Mouse (Mus musculus): ENCODE data around the gene Map2. TPM values are rescaled to one million over a fixed set of nuclear protein-coding genes. Genes with fewer than 3 reads are reported as not detected.

The Map2 gene
- polyA plus RNA-seq, 1 experiment = 2.4 TPM

- Histone ChIP-seq H3K27me3 (ENCODE audit: control insufficient read depth, insufficient read depth, insufficient read length) (no peaks in the 10 kb centered on the region), H3K4me2 (ENCODE audit: low read depth) (no peak overlapping the region), H3K79me2 (ENCODE audit: control insufficient read depth, insufficient read depth) (no peaks in the 10 kb centered on the region), H3ac (ENCODE audit: control insufficient read depth, insufficient read length) (no peak overlapping the region), H3K36me3 (ENCODE audit: control insufficient read depth, insufficient read depth) (no peaks in the 10 kb centered on the region), H3K4me3 (no peak overlapping the region)
- no peak for TF ChIP-seq SRF (IDR thresholded peaks at IDR 0.05; ENCODE audit: control insufficient read depth, insufficient read length, low read depth)
- TF ChIP-seq E2F4 (IDR thresholded peaks at IDR 0.05; ENCODE audit: insufficient read depth) = no peak
- TF ChIP-seq POLR2AphosphoS2 (IDR thresholded peaks at IDR 0.05; ENCODE audit: insufficient read length, low read depth) = no peak
- TF ChIP-seq REST (IDR thresholded peaks at IDR 0.05; ENCODE audit: insufficient read depth, insufficient read length) = no peak
- TF ChIP-seq MYOD1 (IDR thresholded peaks at IDR 0.05; ENCODE audit: control insufficient read depth in 1 of 3, insufficient read length in 2 of 3, low read depth in 2 of 3) = no peak
- no peak for TF ChIP-seq MAX (IDR thresholded peaks at IDR 0.05; ENCODE audit: low read depth)
- TF ChIP-seq USF1 (IDR thresholded peaks at IDR 0.05; ENCODE audit: low read depth) = no peak
- TF ChIP-seq TCF3 (IDR thresholded peaks at IDR 0.05; ENCODE audit: insufficient read length, low read depth) = no peak
- TF ChIP-seq TCF12 (IDR thresholded peaks at IDR 0.05; ENCODE audit: insufficient read depth, poor library complexity, severe bottlenecking) = no peak
- TF ChIP-seq CEBPB (IDR thresholded peaks at IDR 0.05; ENCODE audit: insufficient read depth, poor library complexity, severe bottlenecking) = no peak
- no peak for TF ChIP-seq POLR2A (IDR thresholded peaks at IDR 0.05; ENCODE audit: insufficient read length, low read depth)
- no peak for TF ChIP-seq MYOG (IDR thresholded peaks at IDR 0.05; ENCODE audit: control insufficient read depth in 1 of 3, insufficient read depth in 1 of 3, insufficient read length in 2 of 3, low read depth in 2 of 3)
These were observed 173.5 kb downstream of the Map2 start for GRCm38 (mm10) chr1:66348404-66349165.

GRCm38 (mm10) chr1:66349166-66349835, 174.2 kb downstream of the Map2 start:
- Histone ChIP-seq H3K36me3 (ENCODE audit: control insufficient read depth, insufficient read depth) (no peaks in the 10 kb centered on the region), H3K27me3 (ENCODE audit: control insufficient read depth, insufficient read depth, insufficient read length) (no peaks in the 10 kb centered on the region), H3ac (ENCODE audit: control insufficient read depth, insufficient read length) (no peak overlapping the region), H3K4me3 (no peak overlapping the region), H3K4me2 (ENCODE audit: low read depth) (no peak overlapping the region), H3K79me2 (ENCODE audit: control insufficient read depth, insufficient read depth) (no peaks in the 10 kb centered on the region)
- no peak for TF ChIP-seq TCF12 (IDR thresholded peaks at IDR 0.05; ENCODE audit: insufficient read depth, poor library complexity, severe bottlenecking)

- H3ac ChIP-seq (ENCODE audit: control insufficient read depth, insufficient read length) = no peak overlapping the region
- H3K79me2 ChIP-seq (ENCODE audit: control insufficient read depth, insufficient read depth) = no peaks in the 10 kb centered on the region
- H3K4me3 ChIP-seq = no peak overlapping the region
- H3K36me3 ChIP-seq (ENCODE audit: control insufficient read depth, insufficient read depth) = no peaks in the 10 kb centered on the region
- H3K27me3 ChIP-seq (ENCODE audit: control insufficient read depth, insufficient read depth, insufficient read length) = no peaks in the 10 kb centered on the region
- no peak for TF ChIP-seq TCF12 (IDR thresholded peaks at IDR 0.05; ENCODE audit: insufficient read depth, poor library complexity, severe bottlenecking)
- no peak for TF ChIP-seq MYOG (IDR thresholded peaks at IDR 0.05; ENCODE audit: control insufficient read depth in 1 of 3, insufficient read depth in 1 of 3, insufficient read length in 2 of 3, low read depth in 2 of 3)
- TF ChIP-seq E2F4 (IDR thresholded peaks at IDR 0.05; ENCODE audit: insufficient read depth) = no peak
- TF ChIP-seq MYOD1 (IDR thresholded peaks at IDR 0.05; ENCODE audit: control insufficient read depth in 1 of 3, insufficient read length in 2 of 3, low read depth in 2 of 3) = no peak
- no peak for TF ChIP-seq MAX (IDR thresholded peaks at IDR 0.05; ENCODE audit: low read depth)
- no peak for TF ChIP-seq TCF3 (IDR thresholded peaks at IDR 0.05; ENCODE audit: insufficient read length, low read depth)
- no peak for TF ChIP-seq SRF (IDR thresholded peaks at IDR 0.05; ENCODE audit: control insufficient read depth, insufficient read length, low read depth)
- no peak for TF ChIP-seq USF1 (IDR thresholded peaks at IDR 0.05; ENCODE audit: low read depth)
- TF ChIP-seq REST (IDR thresholded peaks at IDR 0.05; ENCODE audit: insufficient read depth, insufficient read length) = no peak
- no peak for TF ChIP-seq POLR2A (IDR thresholded peaks at IDR 0.05; ENCODE audit: insufficient read length, low read depth)
- H3K4me2 ChIP-seq (ENCODE audit: low read depth) = no peak overlapping the region
These were observed 176.3 kb downstream of the Map2 start for GRCm38 (mm10) chr1:66351366-66351765.

GRCm38 (mm10) chr1:66361799-66362198, 186.7 kb downstream of the Map2 start:
- Histone ChIP-seq H3K4me2 (ENCODE audit: low read depth) (no peak overlapping the region), H3K4me3 (no peak overlapping the region), H3K79me2 (ENCODE audit: control insufficient read depth, insufficient read depth) (no peaks in the 10 kb centered on the region), H3K36me3 (ENCODE audit: control insufficient read depth, insufficient read depth) (no peaks in the 10 kb centered on the region), H3K27me3 (ENCODE audit: control insufficient read depth, insufficient read depth, insufficient read length) (no peaks in the 10 kb centered on the region), H3ac (ENCODE audit: control insufficient read depth, insufficient read length) (no peak overlapping the region)
- no peak for TF ChIP-seq REST (IDR thresholded peaks at IDR 0.05; ENCODE audit: insufficient read depth, insufficient read length)
- no peak for TF ChIP-seq USF1 (IDR thresholded peaks at IDR 0.05; ENCODE audit: low read depth)
- TF ChIP-seq POLR2AphosphoS2 (IDR thresholded peaks at IDR 0.05; ENCODE audit: insufficient read length, low read depth) = no peak
- no peak for TF ChIP-seq SRF (IDR thresholded peaks at IDR 0.05; ENCODE audit: control insufficient read depth, insufficient read length, low read depth)
- TF ChIP-seq TCF3 (IDR thresholded peaks at IDR 0.05; ENCODE audit: insufficient read length, low read depth) = no peak
- no peak for TF ChIP-seq POLR2A (IDR thresholded peaks at IDR 0.05; ENCODE audit: insufficient read length, low read depth)
- TF ChIP-seq MYOD1 (IDR thresholded peaks at IDR 0.05; ENCODE audit: control insufficient read depth in 1 of 3, insufficient read length in 2 of 3, low read depth in 2 of 3) = no peak
- TF ChIP-seq CEBPB (IDR thresholded peaks at IDR 0.05; ENCODE audit: insufficient read depth, poor library complexity, severe bottlenecking) = no peak

GRCm38 (mm10) chr1:66363285-66363684, 188.2 kb downstream of the Map2 start:
- H3K79me2 ChIP-seq (ENCODE audit: control insufficient read depth, insufficient read depth) = no peaks in the 10 kb centered on the region
- no peak overlapping the region for H3K4me3 ChIP-seq
- H3K36me3 ChIP-seq (ENCODE audit: control insufficient read depth, insufficient read depth) = no peaks in the 10 kb centered on the region
- H3K4me2 ChIP-seq (ENCODE audit: low read depth) = no peak overlapping the region
- TF ChIP-seq TCF3 (IDR thresholded peaks at IDR 0.05; ENCODE audit: insufficient read length, low read depth) = no peak
- TF ChIP-seq USF1 (IDR thresholded peaks at IDR 0.05; ENCODE audit: low read depth) = no peak
- no peak for TF ChIP-seq REST (IDR thresholded peaks at IDR 0.05; ENCODE audit: insufficient read depth, insufficient read length)
- no peak for TF ChIP-seq TCF12 (IDR thresholded peaks at IDR 0.05; ENCODE audit: insufficient read depth, poor library complexity, severe bottlenecking)
- no peak for TF ChIP-seq E2F4 (IDR thresholded peaks at IDR 0.05; ENCODE audit: insufficient read depth)
- no peak for TF ChIP-seq MYOG (IDR thresholded peaks at IDR 0.05; ENCODE audit: control insufficient read depth in 1 of 3, insufficient read depth in 1 of 3, insufficient read length in 2 of 3, low read depth in 2 of 3)
- no peak for TF ChIP-seq CEBPB (IDR thresholded peaks at IDR 0.05; ENCODE audit: insufficient read depth, poor library complexity, severe bottlenecking)
- no peak for TF ChIP-seq MYOD1 (IDR thresholded peaks at IDR 0.05; ENCODE audit: control insufficient read depth in 1 of 3, insufficient read length in 2 of 3, low read depth in 2 of 3)
- TF ChIP-seq SRF (IDR thresholded peaks at IDR 0.05; ENCODE audit: control insufficient read depth, insufficient read length, low read depth) = no peak
- no peak for TF ChIP-seq POLR2A (IDR thresholded peaks at IDR 0.05; ENCODE audit: insufficient read length, low read depth)
- TF ChIP-seq MAX (IDR thresholded peaks at IDR 0.05; ENCODE audit: low read depth) = no peak
- no peak for TF ChIP-seq POLR2AphosphoS2 (IDR thresholded peaks at IDR 0.05; ENCODE audit: insufficient read length, low read depth)
- no peaks in the 10 kb centered on the region for H3K27me3 ChIP-seq (ENCODE audit: control insufficient read depth, insufficient read depth, insufficient read length)
- H3ac ChIP-seq (ENCODE audit: control insufficient read depth, insufficient read length) = no peak overlapping the region
